Mouse (Mus musculus) right cerebral cortex, adult 2 months (tissue): ENCODE measurements at regions not wholly inside any gene's neighbourhood (a gene's known extent, or its start where the extent isn't known, plus 50 kb on each side); places are given as distances from the start of the nearest gene placed in this dataset.

ENCODE experiments used
- DNase-seq, 2 experiments: peaks; one replicate each; pipeline ENCODE4 v3.0.0; 2021 to 2022; ENCODE audit warnings: low spot score in 2 of 2

GRCm38 (mm10) chr17:4297156-4297535 is 601.1 kb upstream of the Nox3 start:
- no peak for DNase-seq

- DNase-seq = no peak
Observed at GRCm38 (mm10) chr17:4301142-4301853, 605.2 kb upstream of the Nox3 start.

GRCm38 (mm10) chr17:4311785-4312379 is 615.8 kb upstream of the Nox3 start:
- no peak for DNase-seq

- DNase-seq = no peak
Observed at GRCm38 (mm10) chr17:4319141-4319540, 623.1 kb upstream of the Nox3 start.

GRCm38 (mm10) chr17:4328810-4329209 is 632.7 kb upstream of the Nox3 start:
- no peak for DNase-seq

- DNase-seq = no peak
Observed at GRCm38 (mm10) chr17:4331650-4332049, 635.6 kb upstream of the Nox3 start.

- no peak for DNase-seq
Observed at GRCm38 (mm10) chr17:4333091-4333490, 637.0 kb upstream of the Nox3 start.

- no peak for DNase-seq
Observed at GRCm38 (mm10) chr17:4353018-4353417, 641.1 kb upstream of the Arid1b start.

GRCm38 (mm10) chr17:4355506-4356218 is 638.5 kb upstream of the Arid1b start:
- DNase-seq = no peak

GRCm38 (mm10) chr17:4360413-4361320 is 633.5 kb upstream of the Arid1b start:
- DNase-seq = no peak

- no peak for DNase-seq
Observed at GRCm38 (mm10) chr17:4365811-4366210, 628.3 kb upstream of the Arid1b start.

- DNase-seq = no peak
Observed at GRCm38 (mm10) chr17:4380449-4380848, 613.7 kb upstream of the Arid1b start.

GRCm38 (mm10) chr17:4380873-4381272 is 613.3 kb upstream of the Arid1b start:
- DNase-seq = no peak

- peak; percentile 12 to 20 for DNase-seq
Observed at GRCm38 (mm10) chr17:4381896-4382685, 612.0 kb upstream of the Arid1b start.

GRCm38 (mm10) chr17:4382716-4383115 is 611.4 kb upstream of the Arid1b start:
- peak in 1 of 2 experiments; percentile 5 for DNase-seq

GRCm38 (mm10) chr17:4387616-4388015 is 606.5 kb upstream of the Arid1b start:
- DNase-seq = no peak

- DNase-seq = no peak
Observed at GRCm38 (mm10) chr17:4390012-4390411, 604.1 kb upstream of the Arid1b start.

- DNase-seq = no peak
Observed at GRCm38 (mm10) chr17:4390577-4390976, 603.6 kb upstream of the Arid1b start.

GRCm38 (mm10) chr17:4391210-4391609 is 602.9 kb upstream of the Arid1b start:
- no peak for DNase-seq

GRCm38 (mm10) chr17:4396119-4396518 is 598.0 kb upstream of the Arid1b start:
- DNase-seq = no peak

GRCm38 (mm10) chr17:4417686-4418085 is 576.4 kb upstream of the Arid1b start:
- DNase-seq = peak in 1 of 2 experiments; percentile 4
